Mouse (Mus musculus): ENCODE results near the gene Akap2. TPM values are rescaled to one million over a fixed set of nuclear protein-coding genes. Genes with fewer than 3 reads are reported as not detected.

The Akap2 gene
- polyA plus RNA-seq, 1 experiment from 2014 or later: 22.2 TPM

DNA sequence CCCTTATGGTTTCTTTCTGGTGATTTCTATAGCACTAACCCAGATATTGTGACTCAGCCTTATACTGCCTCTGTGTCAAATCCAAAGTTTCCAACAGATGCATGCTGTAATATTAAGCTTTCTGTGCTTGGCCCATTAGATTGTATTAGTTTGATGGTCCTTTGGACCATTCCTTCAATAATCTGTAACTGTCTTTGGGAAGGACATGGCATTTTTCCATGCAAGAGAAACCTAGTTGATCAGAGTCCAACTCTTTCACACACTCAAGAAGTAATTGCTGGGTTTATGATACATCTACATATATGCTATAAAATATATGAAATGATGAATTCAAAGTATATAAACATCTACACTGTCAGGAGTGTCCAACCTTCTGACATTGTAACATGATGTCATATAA is 1.6 kb upstream of the Akap2 start:
- Histone ChIP-seq H3K4me1 (peaks cover 19% of the 10 kb centered on the region), H3K36me3 (no peaks in the 10 kb centered on the region), H3K27ac (replicated peaks) (no peak overlapping the region), H3K27me3 (ENCODE audit: low read depth, poor library complexity, severe bottlenecking) (peaks cover 26% of the 10 kb centered on the region), H3K4me3 (no peak overlapping the region), H3K9me3 (replicated peaks) (no peaks in the 10 kb centered on the region)
- DNase-seq (ENCODE audit: low spot score): no peak

DNA sequence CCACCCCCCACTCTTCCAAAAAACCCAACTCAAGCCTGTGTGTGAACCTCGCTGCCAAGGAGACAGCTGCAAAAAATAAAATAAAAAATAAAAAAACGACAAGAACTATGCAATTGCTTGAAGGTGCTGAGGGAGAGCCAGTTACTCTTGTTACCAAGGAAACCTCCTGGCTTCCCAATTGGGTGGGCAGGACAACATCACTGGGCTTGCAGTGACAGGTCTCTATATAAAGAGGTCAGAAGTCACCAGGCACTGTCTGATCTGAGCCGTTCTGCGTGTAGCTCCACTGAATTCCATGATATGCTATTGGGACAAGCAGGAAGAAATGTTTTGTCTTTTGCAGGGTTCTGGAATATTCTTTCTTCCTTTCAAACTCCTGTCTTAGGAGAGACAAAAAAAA is 722 bp upstream of the Akap2 start:
- no peak overlapping the region for H3K27ac ChIP-seq (replicated peaks)
- H3K4me3 ChIP-seq: no peak overlapping the region
- no peaks in the 10 kb centered on the region for H3K36me3 ChIP-seq
- H3K27me3 ChIP-seq (ENCODE audit: low read depth, poor library complexity, severe bottlenecking): peaks cover 26% of the 10 kb centered on the region
- H3K4me1 ChIP-seq: peaks cover 23% of the 10 kb centered on the region
- DNase-seq (ENCODE audit: low spot score): peak; percentile 39
- no peaks in the 10 kb centered on the region for H3K9me3 ChIP-seq (replicated peaks)
- 38% methylated on average over 4 of the region's 4 CpGs for WGBS

DNA sequence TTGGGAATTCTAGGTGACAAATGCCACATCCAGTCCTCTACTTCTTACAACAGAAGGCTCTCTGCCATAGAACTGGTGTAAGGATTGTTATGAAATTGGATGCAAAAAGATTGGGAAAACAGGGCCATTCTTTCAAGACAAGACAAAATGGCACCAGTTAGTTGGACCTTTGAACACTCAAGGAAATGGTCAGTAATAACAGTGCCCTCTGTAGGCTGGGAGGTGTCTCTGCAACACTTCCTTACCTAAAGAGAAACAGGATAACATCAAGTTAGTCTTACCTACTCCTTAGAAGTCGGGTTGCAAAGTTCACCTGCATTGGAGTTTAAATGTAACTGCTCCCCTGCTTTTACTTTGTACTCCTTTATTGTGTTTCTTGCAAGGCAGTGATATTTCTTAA is 1.9 kb downstream of the Akap2 start:
- H3K9me3 ChIP-seq (replicated peaks): no peaks in the 10 kb centered on the region
- H3K36me3 ChIP-seq: no peaks in the 10 kb centered on the region
- H3K4me1 ChIP-seq: peaks cover 23% of the 10 kb centered on the region
- WGBS: 91% methylated on average over 1 of the region's 1 CpGs
- DNase-seq (ENCODE audit: low spot score): no peak
- H3K4me3 ChIP-seq: no peak overlapping the region
- H3K27me3 ChIP-seq (ENCODE audit: low read depth, poor library complexity, severe bottlenecking): peaks cover 21% of the 10 kb centered on the region
- H3K27ac ChIP-seq (replicated peaks): no peak overlapping the region

DNA sequence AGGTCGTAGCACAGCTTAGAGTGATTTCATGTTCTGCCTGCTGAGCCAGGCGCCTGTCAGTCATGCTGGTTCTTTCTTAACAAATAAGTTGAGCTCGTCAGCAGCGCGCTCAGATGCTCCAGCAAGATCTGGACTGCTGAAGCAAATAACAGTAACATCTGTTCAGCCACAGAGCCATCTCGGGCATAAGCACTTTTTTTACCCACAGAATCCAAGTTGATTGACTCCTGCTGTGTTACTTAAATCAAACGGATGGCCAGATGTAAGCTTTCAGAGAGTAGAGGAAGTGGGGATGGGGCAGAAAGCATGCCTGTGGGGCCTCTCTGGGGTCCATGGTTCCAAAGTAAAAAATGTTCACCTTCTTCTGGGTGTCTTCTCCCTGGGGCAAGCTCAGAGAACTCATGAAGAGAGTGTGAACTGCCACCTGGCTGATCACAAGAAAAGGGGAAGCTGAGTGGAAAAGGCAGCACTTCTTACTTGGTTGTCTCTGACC is 3.5 kb downstream of the Akap2 start:
- H3K4me1 ChIP-seq: peaks cover 23% of the 10 kb centered on the region
- WGBS: 30% methylated on average over 7 of the region's 7 CpGs
- no peaks in the 10 kb centered on the region for H3K9me3 ChIP-seq (replicated peaks)
- H3K4me3 ChIP-seq: no peak overlapping the region
- H3K27ac ChIP-seq (replicated peaks): 0 out of 2 replicates have a peak overlapping the region, but pooled peaks have one; percentile 13
- DNase-seq (ENCODE audit: low spot score): peak; percentile 25
- peaks cover 6% of the 10 kb centered on the region; the same call in 1 of the 2 replicates for H3K27me3 ChIP-seq (ENCODE audit: low read depth, poor library complexity, severe bottlenecking)
- H3K36me3 ChIP-seq: no peaks in the 10 kb centered on the region

GRCm38 (mm10) chr4:57722296-57722695 is 4.8 kb downstream of the Akap2 start:
- WGBS: 90% methylated on average over 4 of the region's 4 CpGs
- DNase-seq (ENCODE audit: low spot score): no peak
- H3K4me1 ChIP-seq: peaks cover 11% of the 10 kb centered on the region
- H3K27me3 ChIP-seq (ENCODE audit: low read depth, poor library complexity, severe bottlenecking): peaks cover 4% of the 10 kb centered on the region; the same call in 1 of the 2 replicates
- no peak overlapping the region for H3K27ac ChIP-seq (replicated peaks)
- no peaks in the 10 kb centered on the region for H3K36me3 ChIP-seq
- no peak overlapping the region for H3K4me3 ChIP-seq
- no peaks in the 10 kb centered on the region for H3K9me3 ChIP-seq (replicated peaks)

- no peaks in the 10 kb centered on the region for H3K9me3 ChIP-seq (replicated peaks)
- H3K27ac ChIP-seq (replicated peaks): no peak overlapping the region
- no peak for DNase-seq (ENCODE audit: low spot score)
- no peak overlapping the region for H3K4me3 ChIP-seq
- no peaks in the 10 kb centered on the region for H3K27me3 ChIP-seq (ENCODE audit: low read depth, poor library complexity, severe bottlenecking)
- H3K4me1 ChIP-seq: peaks cover 7% of the 10 kb centered on the region; the same call in 1 of the 2 replicates
- 46% methylated on average over 2 of the region's 2 CpGs for WGBS
- no peaks in the 10 kb centered on the region for H3K36me3 ChIP-seq
These were observed 6.2 kb downstream of the Akap2 start for GRCm38 (mm10) chr4:57723659-57724058.

GRCm38 (mm10) chr4:57725569-57725968 is 8.1 kb downstream of the Akap2 start:
- DNase-seq (ENCODE audit: low spot score): no peak
- Histone ChIP-seq H3K4me3 (no peak overlapping the region), H3K36me3 (no peaks in the 10 kb centered on the region), H3K4me1 (peaks cover 6% of the 10 kb centered on the region; the same call in 1 of the 2 replicates), H3K27ac (replicated peaks) (no peak overlapping the region), H3K9me3 (replicated peaks) (no peaks in the 10 kb centered on the region), H3K27me3 (ENCODE audit: low read depth, poor library complexity, severe bottlenecking) (no peaks in the 10 kb centered on the region)
- 78% methylated on average over 1 of the region's 1 CpGs for WGBS

GRCm38 (mm10) chr4:57728611-57729183 is 11.2 kb downstream of the Akap2 start:
- H3K27ac ChIP-seq (replicated peaks): no peak overlapping the region
- no peak overlapping the region for H3K4me3 ChIP-seq
- H3K9me3 ChIP-seq (replicated peaks): no peaks in the 10 kb centered on the region
- DNase-seq (ENCODE audit: low spot score): no peak
- H3K4me1 ChIP-seq: no peaks in the 10 kb centered on the region
- 93% methylated on average over 4 of the region's 4 CpGs for WGBS
- H3K36me3 ChIP-seq: no peaks in the 10 kb centered on the region
- no peaks in the 10 kb centered on the region for H3K27me3 ChIP-seq (ENCODE audit: low read depth, poor library complexity, severe bottlenecking)

DNA sequence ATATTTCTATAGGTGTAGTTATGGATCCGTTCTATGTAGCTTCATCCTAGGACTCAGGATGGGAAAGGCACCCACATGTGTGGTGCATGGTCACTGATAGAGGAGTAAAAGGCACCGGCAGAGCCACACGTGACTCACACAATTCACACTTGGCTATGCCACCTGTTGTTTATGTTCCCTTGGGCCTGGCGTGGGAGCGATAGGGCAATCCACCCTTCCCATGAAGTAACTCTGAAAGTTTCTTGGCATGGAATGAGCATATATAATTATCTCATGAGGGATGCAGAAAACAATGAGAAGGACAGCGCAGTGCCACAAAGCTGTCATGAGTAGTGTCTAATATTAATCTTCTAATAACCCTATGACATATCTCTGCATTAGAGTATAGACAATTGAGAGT is 12.6 kb downstream of the Akap2 start:
- Histone ChIP-seq H3K9me3 (replicated peaks) (no peaks in the 10 kb centered on the region), H3K4me3 (no peak overlapping the region), H3K4me1 (no peaks in the 10 kb centered on the region), H3K36me3 (no peaks in the 10 kb centered on the region), H3K27ac (replicated peaks) (no peak overlapping the region), H3K27me3 (ENCODE audit: low read depth, poor library complexity, severe bottlenecking) (no peaks in the 10 kb centered on the region)
- DNase-seq (ENCODE audit: low spot score): no peak
- 95% methylated on average over 6 of the region's 6 CpGs for WGBS

- no peak overlapping the region for H3K27ac ChIP-seq (replicated peaks)
- no peaks in the 10 kb centered on the region for H3K27me3 ChIP-seq (ENCODE audit: low read depth, poor library complexity, severe bottlenecking)
- H3K4me3 ChIP-seq: no peak overlapping the region
- 85% methylated on average over 11 of the region's 11 CpGs for WGBS
- no peaks in the 10 kb centered on the region for H3K4me1 ChIP-seq
- no peaks in the 10 kb centered on the region for H3K9me3 ChIP-seq (replicated peaks)
- DNase-seq (ENCODE audit: low spot score): no peak
- H3K36me3 ChIP-seq: no peaks in the 10 kb centered on the region
These were observed 13.5 kb downstream of the Akap2 start for GRCm38 (mm10) chr4:57730801-57731598.

GRCm38 (mm10) chr4:57732351-57732750 is 14.9 kb downstream of the Akap2 start:
- no peak for DNase-seq (ENCODE audit: low spot score)
- H3K9me3 ChIP-seq (replicated peaks): no peaks in the 10 kb centered on the region
- no peak overlapping the region for H3K4me3 ChIP-seq
- no peaks in the 10 kb centered on the region for H3K27me3 ChIP-seq (ENCODE audit: low read depth, poor library complexity, severe bottlenecking)
- 88% methylated on average over 5 of the region's 5 CpGs for WGBS
- H3K4me1 ChIP-seq: no peaks in the 10 kb centered on the region
- H3K27ac ChIP-seq (replicated peaks): no peak overlapping the region
- no peaks in the 10 kb centered on the region for H3K36me3 ChIP-seq

GRCm38 (mm10) chr4:57733445-57733844 is 16.0 kb downstream of the Akap2 start:
- Histone ChIP-seq H3K9me3 (replicated peaks) (no peaks in the 10 kb centered on the region), H3K36me3 (no peaks in the 10 kb centered on the region), H3K4me3 (no peak overlapping the region), H3K27ac (replicated peaks) (no peak overlapping the region), H3K4me1 (no peaks in the 10 kb centered on the region), H3K27me3 (ENCODE audit: low read depth, poor library complexity, severe bottlenecking) (no peaks in the 10 kb centered on the region)
- DNase-seq (ENCODE audit: low spot score): no peak
- WGBS: 84% methylated on average over 3 of the region's 3 CpGs

- H3K4me1 ChIP-seq: no peaks in the 10 kb centered on the region
- no peak for DNase-seq (ENCODE audit: low spot score)
- H3K9me3 ChIP-seq (replicated peaks): no peaks in the 10 kb centered on the region
- H3K27me3 ChIP-seq (ENCODE audit: low read depth, poor library complexity, severe bottlenecking): no peaks in the 10 kb centered on the region
- H3K36me3 ChIP-seq: no peaks in the 10 kb centered on the region
- WGBS: 94% methylated on average over 5 of the region's 5 CpGs
- H3K27ac ChIP-seq (replicated peaks): no peak overlapping the region
- H3K4me3 ChIP-seq: no peak overlapping the region
These were observed 18.0 kb downstream of the Akap2 start for GRCm38 (mm10) chr4:57735426-57735825.

Measured in midbrain, embryonic 10.5 days (tissue).